Mouse (Mus musculus) brain, embryonic 14.5 days (tissue): ENCODE measurements around the gene Heyl.

ENCODE experiments used
- CTCF ChIP-seq: fragments of 200-500 bp; IDR thresholded peaks from 2 replicates; pipeline ENCODE4 v1.5.1; 2012; ENCODE audit warnings: inconsistent platforms, mild to moderate bottlenecking, moderate library complexity, borderline replicate concordance; ENCODE audit not compliant: insufficient read depth, insufficient read length; ENCODE audit errors: extremely low read depth
- POLR2A ChIP-seq: fragments of 200-500 bp; IDR thresholded peaks from 2 replicates; pipeline ENCODE4 v1.6.1; 2012; ENCODE audit warnings: mild to moderate bottlenecking, inconsistent platforms, borderline replicate concordance; ENCODE audit not compliant: poor library complexity, insufficient read depth, insufficient read length, severe bottlenecking; ENCODE audit errors: extremely low read depth

DNA sequence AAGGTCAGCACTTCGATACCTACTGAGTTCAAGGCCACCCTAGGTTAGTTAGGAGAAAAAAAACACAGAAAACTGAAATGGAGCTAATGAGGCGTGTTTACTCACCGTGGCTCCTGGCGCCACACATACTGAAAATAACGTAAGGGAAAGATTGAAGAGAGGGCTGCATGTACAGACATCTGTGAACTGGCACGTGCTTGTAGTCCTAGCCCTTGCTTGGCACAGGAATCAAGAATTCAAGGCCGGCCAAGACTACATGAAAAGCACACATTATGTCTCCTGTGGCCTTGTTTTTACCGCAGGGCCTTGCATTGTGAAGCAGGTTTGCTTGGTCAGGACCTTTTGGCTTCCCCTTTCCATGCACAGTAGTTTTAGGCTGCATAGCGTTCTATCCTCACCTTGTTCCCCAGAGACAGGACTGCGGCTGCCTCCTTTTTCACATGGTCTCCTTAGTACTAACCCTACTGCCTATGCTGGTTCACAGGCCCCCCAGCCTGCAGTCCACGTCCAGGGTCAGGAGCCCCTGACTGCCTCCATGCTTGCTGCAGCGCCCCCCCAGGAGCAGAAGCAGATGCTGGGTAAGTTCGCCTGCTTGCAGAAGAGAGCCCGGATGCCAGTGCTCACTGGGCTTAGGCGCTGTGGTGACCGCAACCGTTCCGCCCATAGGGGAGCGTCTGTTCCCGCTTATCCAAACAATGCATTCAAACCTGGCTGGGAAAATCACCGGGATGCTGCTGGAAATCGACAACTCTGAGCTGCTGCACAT is 64.0 kb downstream of the Heyl start:
- TF ChIP-seq CTCF (no peak), POLR2A (no peak)
